Mouse (Mus musculus) MEL (cell line): ENCODE data around the gene Thap3. TPM values are rescaled to one million over a fixed set of nuclear protein-coding genes. Genes with fewer than 3 reads are reported as not detected.
A peak's percentile ranks its signal among the peaks of the same experiment; 100 is the strongest.

Experiments
- DNase-seq: peaks from one replicate; pipeline ENCODE4 v3.0.0; 2011; ENCODE audit warnings: low read depth, low spot score
- H3K27ac ChIP-seq: 2 replicates; pipeline ENCODE4 v1.5.1; 2012; ENCODE audit warnings: low read depth, mild to moderate bottlenecking, control low read depth, low read length, moderate library complexity; ENCODE audit not compliant: control insufficient read depth
- H3K27me3 ChIP-seq, 2 experiments: fragments of 150-350 bp in 1 of 2; sonication (generic) in 1 of 2; 2 replicates each; pipeline ENCODE4 v1.6.1; 2012; ENCODE audit warnings: low read length in 2 of 2, mild to moderate bottlenecking in 2 of 2, improper control_type of control experiment in 1 of 2, moderate library complexity in 1 of 2; ENCODE audit not compliant: insufficient read depth in 2 of 2, control insufficient read depth in 1 of 2
- H3K36me3 ChIP-seq, 2 experiments: 2 replicates each; pipeline ENCODE4 v1.6.1; 2012 to 2014; ENCODE audit warnings: low read length in 2 of 2, improper control_type of control experiment in 1 of 2, inconsistent platforms in 1 of 2, mild to moderate bottlenecking in 1 of 2; ENCODE audit not compliant: insufficient read depth in 2 of 2, control insufficient read depth in 1 of 2
- H3K4me1 ChIP-seq, 2 experiments: fragments of 150-350 bp in 1 of 2; sonication (generic) in 1 of 2; 2 replicates each; pipeline ENCODE4 v1.6.1; 2012; ENCODE audit warnings: low read length in 2 of 2, improper control_type of control experiment in 1 of 2, mild to moderate bottlenecking in 1 of 2; ENCODE audit not compliant: insufficient read depth in 2 of 2, control insufficient read depth in 1 of 2
- H3K4me3 ChIP-seq, 2 experiments: fragments of 150-350 bp in 1 of 2; sonication (generic) in 1 of 2; 2 replicates each; pipeline ENCODE4 v1.5.1; 2012; ENCODE audit warnings: low read depth in 2 of 2, low read length in 2 of 2, mild to moderate bottlenecking in 2 of 2, moderate library complexity in 2 of 2, control low read depth in 1 of 2, improper control_type of control experiment in 1 of 2; ENCODE audit not compliant: control insufficient read depth in 1 of 2, insufficient read depth in 1 of 2
- H3K79me2 ChIP-seq: 2 replicates; pipeline ENCODE4 v1.6.1; 2012; ENCODE audit warnings: mild to moderate bottlenecking, low read length, moderate library complexity; ENCODE audit not compliant: control insufficient read depth, poor library complexity, insufficient read depth
- H3K9ac ChIP-seq: 2 replicates; pipeline ENCODE4 v1.6.1; 2012; ENCODE audit warnings: low read depth, mild to moderate bottlenecking, control low read depth, low read length, moderate library complexity; ENCODE audit not compliant: control insufficient read depth, poor library complexity, severe bottlenecking
- H3K9me3 ChIP-seq: fragments of 150-350 bp; sonication (generic); replicated peaks from 2 replicates; pipeline ENCODE4 v1.6.1; 2012; ENCODE audit warnings: mild to moderate bottlenecking, low read length, improper control_type of control experiment, moderate library complexity; ENCODE audit not compliant: insufficient read depth
- CTCF ChIP-seq, 3 experiments: IDR thresholded peaks in 2 of 3; conservative IDR thresholded peaks in 1 of 3; 2 replicates each; pipeline ENCODE4 v1.5.1; 2011 to 2012; ENCODE audit warnings: low read length in 3 of 3, low read depth in 2 of 3, mild to moderate bottlenecking in 2 of 3, improper control_type of control experiment in 1 of 3, inconsistent platforms in 1 of 3, mixed read lengths in 1 of 3, moderate library complexity in 1 of 3; ENCODE audit not compliant: control insufficient read depth in 1 of 3, insufficient read depth in 1 of 3, poor library complexity in 1 of 3, severe bottlenecking in 1 of 3
- JUND ChIP-seq: IDR thresholded peaks from 2 replicates; pipeline ENCODE4 v1.6.1; 2011; ENCODE audit warnings: low read depth, mild to moderate bottlenecking, improper control_type of control experiment, low read length
- POLR2A ChIP-seq, 2 experiments: IDR thresholded peaks; 2 replicates each; pipeline ENCODE4 v1.6.1; 2011 to 2012; ENCODE audit warnings: low read length in 2 of 2, mild to moderate bottlenecking in 2 of 2, control low read depth in 1 of 2, improper control_type of control experiment in 1 of 2, low read depth in 1 of 2, moderate library complexity in 1 of 2; ENCODE audit not compliant: control insufficient read depth in 1 of 2, insufficient read depth in 1 of 2, poor library complexity in 1 of 2
- POLR2AphosphoS2 ChIP-seq: IDR thresholded peaks from 2 replicates; pipeline ENCODE4 v1.6.1; 2011; ENCODE audit warnings: low read length, improper control_type of control experiment
- POLR2AphosphoS5 ChIP-seq: IDR thresholded peaks from 2 replicates; pipeline ENCODE4 v1.6.1; 2012; ENCODE audit warnings: low read depth, borderline replicate concordance, mild to moderate bottlenecking, inconsistent platforms, low read length, moderate library complexity, mixed read lengths
- RAD21 ChIP-seq: IDR thresholded peaks from 2 replicates; pipeline ENCODE4 v1.6.1; 2011; ENCODE audit warnings: mild to moderate bottlenecking, low read depth, low read length, improper control_type of control experiment
- SMC3 ChIP-seq: IDR thresholded peaks from 2 replicates; pipeline ENCODE4 v1.6.1; 2011; ENCODE audit warnings: low read depth, low read length, improper control_type of control experiment
- TAL1 ChIP-seq: IDR thresholded peaks from 2 replicates; pipeline ENCODE4 v1.6.1; 2012; ENCODE audit warnings: mild to moderate bottlenecking, inconsistent platforms, low read length, moderate library complexity, mixed read lengths
- TCF12 ChIP-seq: IDR thresholded peaks from 2 replicates; pipeline ENCODE4 v1.6.1; 2014; ENCODE audit warnings: low read depth, mild to moderate bottlenecking, inconsistent platforms, low read length, improper control_type of control experiment, moderate library complexity
- USF1 ChIP-seq: IDR thresholded peaks from 2 replicates; pipeline ENCODE4 v1.6.1; 2014; ENCODE audit warnings: low read depth, mild to moderate bottlenecking, inconsistent platforms, low read length, improper control_type of control experiment, moderate library complexity
- ZC3H11A ChIP-seq: IDR thresholded peaks from 2 replicates; pipeline ENCODE4 v1.6.1; 2012; ENCODE audit warnings: low read depth, mild to moderate bottlenecking, inconsistent platforms, low read length, improper control_type of control experiment
- polyA plus RNA-seq, 2 experiments: library from polyadenylated mRNA; stranded (reverse) in 1 of 2; unstranded in 1 of 2; fragments of >175 nt in 1 of 2; fragments of >200 nt in 1 of 2; gene quantifications; 2 replicates each; pipeline versions ENCODE4 v1.2.1 to v1.2.4; 2012; ENCODE audit warnings: low replicate concordance in 2 of 2, low read depth in 1 of 2; ENCODE audit not compliant: insufficient read length in 2 of 2, insufficient read depth in 1 of 2, missing spikeins in 1 of 2
- total RNA-seq: library from RNA; depleted of rRNA; stranded (reverse); fragments of 300-350 nt; gene quantifications from 2 replicates; pipeline ENCODE4 v1.2.3, GENCODE M21; 2012

The Thap3 gene
- total and polyA plus RNA-seq, 3 experiments = 13.7 to 17.2 TPM; not detected in 1

DNA sequence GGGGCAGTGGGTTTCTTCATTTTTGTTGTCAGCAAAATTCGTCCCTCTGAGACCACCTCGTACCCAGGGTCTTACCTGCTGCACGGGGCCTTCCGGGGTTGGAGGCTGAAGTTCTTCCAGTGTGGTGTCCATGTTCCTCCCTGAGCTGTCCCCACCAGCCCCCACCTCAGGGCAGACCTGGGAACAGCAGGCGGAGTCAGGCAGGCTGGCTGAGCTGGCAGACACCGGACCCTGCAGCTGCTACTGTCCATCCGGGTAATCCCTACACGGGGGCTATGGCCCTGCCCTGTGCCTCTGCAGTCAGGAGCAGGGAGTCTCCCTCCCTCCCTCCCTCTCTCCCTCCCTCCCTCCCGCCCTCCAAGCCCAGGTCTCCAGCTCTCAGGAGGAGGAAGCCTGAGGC lies 5.2 kb downstream of the Thap3 start:
- Histone ChIP-seq H3K9me3 (no peaks in the 10 kb centered on the region), H3K36me3 (peaks cover 0 to 3% of the 10 kb centered on the region in 2 experiments; a peak in 2 of 4 replicates)

DNA sequence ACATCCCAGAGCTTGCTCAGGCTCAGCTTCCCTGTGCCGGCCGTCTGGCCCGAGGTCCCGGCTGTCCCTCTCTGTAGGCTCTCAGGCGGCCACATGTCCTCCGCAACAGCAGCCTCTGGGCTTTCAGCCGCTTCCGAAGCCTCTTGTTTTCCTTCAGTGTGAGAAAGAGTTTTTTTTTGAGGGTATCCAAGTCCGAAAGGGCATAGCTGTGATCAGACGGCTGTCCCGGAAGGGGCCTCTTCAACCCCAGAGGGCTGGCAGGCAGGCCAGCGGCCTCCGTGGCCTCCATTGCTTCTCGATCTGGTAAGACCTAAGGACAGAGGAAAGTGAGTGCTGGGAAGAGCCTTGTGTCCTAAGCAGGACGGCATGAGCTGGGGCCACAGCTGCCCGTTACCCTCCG lies 5.8 kb downstream of the Thap3 start:
- Histone ChIP-seq H3K79me2 (peaks cover 2% of the 10 kb centered on the region; the same call in 1 of the 2 replicates), H3K27ac (no peak overlapping the region), H3K27me3 (no peaks in the 10 kb centered on the region), H3K4me1 (peaks cover 0 to 5% of the 10 kb centered on the region in 2 experiments; a peak in 3 of 4 replicates), H3K4me3 (no peak overlapping the region), H3K9ac (no peak overlapping the region), H3K36me3 (peaks cover 0 to 3% of the 10 kb centered on the region in 2 experiments; a peak in 2 of 4 replicates), H3K9me3 (no peaks in the 10 kb centered on the region)
- TF ChIP-seq POLR2AphosphoS2 = peak; percentile 72; the same call in 1 of the 2 replicates
- TF ChIP-seq TCF12 = no peak
- no peak for DNase-seq

More for the DNA sequence above, 5.2 kb downstream of the Thap3 start:
- H3K4me1 ChIP-seq = peaks cover 0 to 5% of the 10 kb centered on the region in 2 experiments; a peak in 3 of 4 replicates
- H3K27me3 ChIP-seq = no peaks in the 10 kb centered on the region
- H3K79me2 ChIP-seq = peaks cover 6% of the 10 kb centered on the region; the same call in 1 of the 2 replicates
- H3K4me3 ChIP-seq = no peak overlapping the region
- no peak overlapping the region for H3K27ac ChIP-seq
- no peak for TF ChIP-seq USF1
- H3K9ac ChIP-seq = no peak overlapping the region
- DNase-seq = no peak

DNA sequence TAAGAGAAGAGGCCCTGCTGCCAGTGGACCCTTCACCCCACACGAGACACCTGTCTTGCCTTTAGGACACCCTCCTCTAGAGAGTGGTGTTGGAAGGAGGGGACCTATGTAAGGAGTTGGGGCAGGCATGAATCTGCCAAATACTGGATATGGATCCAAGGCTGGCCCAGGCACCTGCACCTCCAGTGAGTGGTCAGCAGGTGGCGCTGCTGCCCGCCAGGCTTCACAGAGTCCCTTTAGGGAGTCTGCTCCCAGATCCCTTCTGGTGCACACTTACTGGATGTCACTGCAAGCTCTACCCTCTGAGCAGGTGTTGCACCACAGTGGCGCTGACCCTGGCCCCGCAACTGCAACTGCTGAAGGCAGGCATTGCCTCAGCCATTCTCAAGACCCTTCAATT lies 7.4 kb downstream of the Thap3 start:
- no peak overlapping the region for H3K27ac ChIP-seq

DNA sequence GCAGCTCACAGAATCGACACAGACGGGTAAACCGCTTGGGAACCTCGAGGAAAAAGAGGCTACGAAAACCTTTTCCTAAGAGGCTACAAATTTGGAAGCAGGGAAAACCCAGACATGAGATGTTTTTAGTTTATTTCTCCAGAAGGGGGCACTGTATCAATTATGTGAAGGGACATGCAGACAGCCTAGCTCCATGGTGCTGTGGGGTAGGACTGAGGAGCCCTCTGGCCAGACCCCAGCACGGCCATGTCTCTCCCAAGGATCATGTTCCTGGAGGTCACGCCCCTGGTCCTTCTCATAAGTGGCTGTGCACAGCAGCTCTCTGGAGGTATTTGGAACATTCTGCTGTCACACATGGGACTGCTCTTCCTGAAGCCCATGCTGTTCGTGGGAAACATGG lies 8.1 kb downstream of the Thap3 start:
- TF ChIP-seq TAL1 (no peak), POLR2AphosphoS5 (no peak), CTCF (IDR thresholded peaks at IDR 0.05 in 2 of 3, conservative IDR thresholded peaks at IDR 0.05 in 1 of 3; ENCODE audit: control insufficient read depth in 1 of 3, insufficient read depth in 1 of 3, low read depth in 2 of 3, low read length in 3 of 3, poor library complexity in 1 of 3, severe bottlenecking in 1 of 3) (peak; percentile 6 to 49 (median 34); a peak in 4 of 6 replicates)
- TF ChIP-seq, all 39 proteins: peak for 1
- no peaks in the 10 kb centered on the region; a peak in 1 of 4 replicates for H3K36me3 ChIP-seq
- no peaks in the 10 kb centered on the region for H3K27me3 ChIP-seq
- no peak overlapping the region for H3K4me3 ChIP-seq
- peak; percentile 50 for DNase-seq
- H3K9ac ChIP-seq = no peak overlapping the region
- H3K79me2 ChIP-seq = no peaks in the 10 kb centered on the region
- no peak overlapping the region for H3K27ac ChIP-seq
- H3K4me1 ChIP-seq = no peaks in the 10 kb centered on the region
- no peaks in the 10 kb centered on the region for H3K9me3 ChIP-seq

More for the DNA sequence above, 7.4 kb downstream of the Thap3 start:
- peak; percentile 77 for DNase-seq
- H3K27me3 ChIP-seq = no peaks in the 10 kb centered on the region
- H3K36me3 ChIP-seq = no peaks in the 10 kb centered on the region; a peak in 1 of 4 replicates
- no peak overlapping the region for H3K4me3 ChIP-seq
- no peaks in the 10 kb centered on the region for H3K9me3 ChIP-seq
- no peak overlapping the region for H3K9ac ChIP-seq
- no peaks in the 10 kb centered on the region for H3K4me1 ChIP-seq
- no peaks in the 10 kb centered on the region for H3K79me2 ChIP-seq
- TF ChIP-seq POLR2A (IDR thresholded peaks at IDR 0.05; ENCODE audit: control insufficient read depth in 1 of 2, insufficient read depth in 1 of 2, low read depth in 1 of 2, low read length in 2 of 2, poor library complexity in 1 of 2) = peak in 1 of 2 experiments; percentile 42; a peak in 1 of 4 replicates
- TF ChIP-seq JUND = no peak
- no peak for TF ChIP-seq TCF12
- peak; percentile 78 for TF ChIP-seq RAD21
- TF ChIP-seq CTCF (IDR thresholded peaks at IDR 0.05 in 2 of 3, conservative IDR thresholded peaks at IDR 0.05 in 1 of 3; ENCODE audit: control insufficient read depth in 1 of 3, insufficient read depth in 1 of 3, low read depth in 2 of 3, low read length in 3 of 3, poor library complexity in 1 of 3, severe bottlenecking in 1 of 3) = peak; percentile 95 to 100 (median 98)
- TF ChIP-seq ZC3H11A = peak; percentile 55; the same call in 1 of the 2 replicates
- TF ChIP-seq SMC3 = peak; percentile 75
